Mouse (Mus musculus) Patski (cell line): ENCODE measurements at regions not wholly inside any gene's neighbourhood (a gene's known extent, or its start where the extent isn't known, plus 50 kb on each side); places are given as distances from the start of the nearest gene placed in this dataset.
"Not testable (repeated sequence)": the region's sequence is repeated elsewhere in the genome, so short reads cannot be mapped to it uniquely, and the experiment has no call there.

Experiments
- ATAC-seq: fragments of 100-300 bp; one replicate; pipeline ENCODE4 v1.8.0; 2021
- CTCF ChIA-PET: fragments of 350-600 bp; sonication (Branson Sonifier 250); formaldehyde crosslinking; loops from one replicate; lab custom pipeline; 2022; ENCODE audit warnings: inconsistent platforms; lab: Charles Lee
- POLR2A ChIA-PET: fragments of 350-600 bp; sonication (Branson Sonifier 250); formaldehyde crosslinking; loops from one replicate; lab custom pipeline; 2022; ENCODE audit warnings: antibody characterized with exemption, inconsistent platforms; lab: Charles Lee
- DNase-seq: peaks from one replicate; pipeline ENCODE4 v3.0.0-alpha.2; 2011; ENCODE audit warnings: low read depth, low spot score
- H3K27me3 ChIP-seq: fragments of 371-371 bp; one replicate; pipeline ENCODE4 v1.5.1; 2021
- CTCF ChIP-seq: fragments of 100-300 bp; IDR thresholded peaks from one replicate; pipeline ENCODE4 v1.5.1; 2021
- in situ Hi-C: fragments of 300-500 bp; cut with MboI; formaldehyde crosslinking; loops from 3 replicates; pipeline ENCODE4 v1.11.1; 2018; ENCODE audit warnings: low pct_unique_long_range_greater_than_20kb, mixed read lengths

DNA sequence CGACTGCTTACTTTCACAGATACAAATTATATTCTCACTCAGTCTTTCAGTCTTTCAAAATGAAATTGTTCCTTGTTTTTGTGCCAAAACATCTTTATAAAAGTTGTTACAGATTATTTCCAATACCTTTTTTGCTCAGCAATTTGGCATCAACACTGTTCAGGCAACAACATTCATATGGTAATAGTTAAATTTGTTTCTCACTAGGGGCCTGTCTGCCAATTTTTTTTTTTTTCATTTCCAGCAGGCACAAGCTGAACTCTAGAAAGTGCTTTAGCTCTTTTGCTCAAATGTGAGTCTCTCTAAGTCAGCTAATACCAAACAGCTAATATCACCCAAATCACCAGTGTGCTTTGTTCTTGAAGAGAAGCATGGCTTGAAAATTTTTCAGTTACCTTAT is 199.4 kb downstream of the Antxr2 start:
- ChIA-PET CTCF (no interaction called here), POLR2A (no interaction called here)
- TF ChIP-seq CTCF: no peak
- DNase-seq (no peak), ATAC-seq (no peak)
- in situ Hi-C loops: no loop called here
- no peaks in the 10 kb centered on the region for H3K27me3 ChIP-seq

DNA sequence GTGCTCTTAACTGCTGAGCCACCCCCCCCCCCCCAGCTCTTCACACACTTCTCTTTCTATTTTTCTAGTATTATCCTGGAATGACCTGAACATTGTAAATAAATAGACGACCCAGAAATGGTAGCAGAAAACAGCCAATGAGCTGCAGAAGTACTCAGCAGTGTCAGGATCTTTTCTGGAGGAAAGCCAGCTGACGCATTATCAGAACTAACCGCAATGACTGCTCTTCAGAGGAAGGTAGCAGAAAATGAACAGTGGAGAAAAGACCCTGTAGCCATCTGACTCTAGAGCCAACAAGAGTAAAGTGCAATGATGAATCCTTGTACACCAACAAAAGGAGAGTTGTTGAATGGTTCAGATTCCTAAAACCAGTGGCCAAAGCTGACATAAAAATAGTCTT is 213.4 kb downstream of the Antxr2 start:
- ATAC-seq (no peak), DNase-seq (no peak)
- CTCF ChIA-PET: interaction anchor here (1.6 kb wide), 1 partner anchor 17 kb away, joined by 4 read pairs; no protein-coding TSS in a partner anchor
- POLR2A ChIA-PET: no interaction called here
- H3K27me3 ChIP-seq: no peaks in the 10 kb centered on the region
- in situ Hi-C loops: no loop called here
- no peak for TF ChIP-seq CTCF

DNA sequence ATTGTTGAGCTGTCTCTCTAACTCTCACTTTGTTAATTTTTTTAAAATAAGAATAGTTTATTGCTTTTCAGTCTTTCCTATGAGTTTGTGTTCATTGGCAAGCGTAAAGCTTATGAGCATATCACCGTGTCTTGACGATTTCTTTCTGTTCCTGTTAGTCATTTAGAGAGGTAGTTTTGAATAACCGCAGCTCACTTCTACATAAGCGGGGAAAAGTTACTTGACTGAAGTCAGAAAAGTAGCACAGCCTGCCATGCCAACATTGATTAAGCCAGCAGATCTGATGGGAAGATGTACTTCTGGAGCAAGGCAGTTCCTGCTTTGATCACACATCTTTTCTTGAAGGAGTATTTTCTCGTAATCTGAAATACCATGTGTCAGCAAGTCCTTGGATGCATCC is 215.5 kb downstream of the Antxr2 start:
- DNase-seq (no peak), ATAC-seq (no peak)
- ChIA-PET POLR2A (no interaction called here), CTCF (interaction anchor here (0.8 kb wide), 1 partner anchor 13 kb away, joined by 3 read pairs; no protein-coding TSS in a partner anchor)
- TF ChIP-seq CTCF: no peak
- in situ Hi-C loops: no loop called here
- no peaks in the 10 kb centered on the region for H3K27me3 ChIP-seq

DNA sequence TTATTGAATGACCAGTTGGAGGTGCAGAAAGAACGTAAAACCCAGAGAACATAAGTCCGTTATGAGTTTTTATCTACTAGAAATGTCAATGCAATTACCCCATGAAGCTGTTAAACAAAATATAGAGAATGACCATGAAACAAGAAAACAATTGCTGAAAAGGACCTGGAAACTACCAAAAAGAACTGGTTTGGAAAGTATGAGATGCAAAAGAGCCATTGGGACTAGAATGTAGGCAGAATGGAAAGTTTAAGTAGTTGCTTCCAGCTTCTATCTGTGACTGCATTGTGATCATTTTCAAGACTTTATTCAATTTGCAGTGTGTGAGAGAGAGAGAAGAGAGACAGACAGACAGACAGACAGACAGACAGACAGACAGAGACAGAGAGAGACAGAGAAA is 216.1 kb downstream of the Antxr2 start:
- DNase-seq: no peak
- no peak for ATAC-seq
- POLR2A ChIA-PET: no interaction called here
- CTCF ChIA-PET: interaction anchor here (0.8 kb wide), 1 partner anchor 14 kb away, joined by 3 read pairs; no protein-coding TSS in a partner anchor
- in situ Hi-C loops: no loop called here
- TF ChIP-seq CTCF: no peak
- H3K27me3 ChIP-seq: no peaks in the 10 kb centered on the region

DNA sequence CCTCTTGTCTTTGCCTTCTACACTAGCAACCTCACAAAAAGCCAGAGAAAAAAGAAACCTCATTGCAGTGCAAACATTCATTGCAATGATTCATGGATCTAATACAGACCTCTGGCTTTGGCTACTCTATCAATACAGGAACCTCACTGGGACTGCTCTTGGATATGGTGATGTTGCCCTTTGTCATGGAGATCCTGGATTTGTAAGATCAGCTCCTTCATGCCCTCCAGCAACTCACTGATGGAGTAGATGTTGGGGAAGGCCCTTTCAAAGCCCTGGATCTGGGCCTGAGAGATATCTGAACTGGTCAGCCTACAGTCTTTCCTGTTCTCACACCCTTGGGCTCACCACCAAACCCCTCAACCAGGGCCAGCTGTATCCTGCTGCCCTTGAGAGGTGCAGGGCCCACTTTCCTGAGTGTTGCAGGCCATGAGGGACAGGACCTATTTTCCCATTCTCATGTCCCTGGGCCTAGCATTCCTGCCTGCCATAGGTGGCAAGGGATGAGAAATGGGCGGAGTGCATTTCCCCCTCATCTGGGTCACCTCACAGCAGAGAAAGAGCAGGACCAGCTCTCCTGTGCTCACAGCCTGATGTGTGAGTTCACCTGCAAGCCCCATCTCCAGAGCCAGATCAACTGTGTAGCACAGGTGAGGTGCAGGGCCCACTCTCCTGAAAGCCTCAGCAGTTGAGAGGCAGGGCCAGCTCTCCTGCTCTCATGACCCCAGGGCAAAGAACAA is 218.1 kb downstream of the Antxr2 start:
- DNase-seq (no peak), ATAC-seq (no peak)
- no peak for TF ChIP-seq CTCF
- no peaks in the 10 kb centered on the region for H3K27me3 ChIP-seq
- in situ Hi-C loops: no loop called here
- POLR2A ChIA-PET: no interaction called here
- CTCF ChIA-PET: no interaction called here

DNA sequence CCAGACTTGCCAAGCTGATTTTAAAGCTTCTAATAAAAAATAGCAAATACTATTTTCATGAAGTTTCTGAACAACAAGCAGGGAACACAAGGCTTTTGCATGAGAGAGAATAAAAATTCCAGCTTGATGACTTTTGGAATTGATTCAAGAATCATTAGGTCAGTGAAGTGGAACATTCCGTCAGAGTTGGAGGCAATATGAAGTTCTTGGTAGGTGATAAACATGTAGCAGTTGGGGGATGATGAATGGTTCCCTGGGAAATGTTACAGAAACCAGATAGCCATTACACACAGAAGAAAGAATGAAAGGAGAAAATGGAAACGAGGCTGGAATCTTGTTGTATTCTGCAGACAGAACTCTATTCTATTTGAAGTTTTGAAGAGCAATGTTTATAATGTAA is 221.8 kb downstream of the Antxr2 start:
- POLR2A ChIA-PET: no interaction called here
- CTCF ChIA-PET: interaction anchor here (1.3 kb wide), 1 partner anchor 25 kb away, joined by 3 read pairs; no protein-coding TSS in a partner anchor
- TF ChIP-seq CTCF: no peak

DNA sequence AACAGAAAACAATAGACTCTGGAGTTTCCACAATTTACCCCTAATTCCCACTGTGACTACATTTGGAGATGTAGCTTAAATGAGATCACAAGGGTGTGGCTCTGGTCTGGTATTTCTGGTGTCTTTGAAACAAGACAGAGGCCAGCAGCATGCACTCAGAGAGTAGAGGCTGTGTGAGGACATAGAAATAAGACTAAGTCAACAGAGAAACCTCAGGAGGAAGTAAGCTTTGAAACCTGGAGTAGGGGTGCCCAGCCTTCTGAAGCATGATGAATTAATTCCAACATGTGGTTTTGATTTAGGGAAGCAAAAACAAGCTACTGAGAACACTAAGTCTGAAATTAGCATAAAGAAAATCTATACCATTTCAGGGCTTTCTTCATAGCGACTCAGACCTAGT is 223.7 kb downstream of the Antxr2 start:
- ChIA-PET POLR2A (no interaction called here), CTCF (interaction anchor here (1.1 kb wide), 1 partner anchor 10 kb away, joined by 3 read pairs; no protein-coding TSS in a partner anchor)
- ATAC-seq (no peak), DNase-seq (no peak)
- in situ Hi-C loops: no loop called here
- no peaks in the 10 kb centered on the region for H3K27me3 ChIP-seq
- TF ChIP-seq CTCF: no peak

More for the DNA sequence above, 221.8 kb downstream of the Antxr2 start:
- ATAC-seq (no peak), DNase-seq (no peak)
- no peaks in the 10 kb centered on the region for H3K27me3 ChIP-seq
- in situ Hi-C loops: no loop called here

DNA sequence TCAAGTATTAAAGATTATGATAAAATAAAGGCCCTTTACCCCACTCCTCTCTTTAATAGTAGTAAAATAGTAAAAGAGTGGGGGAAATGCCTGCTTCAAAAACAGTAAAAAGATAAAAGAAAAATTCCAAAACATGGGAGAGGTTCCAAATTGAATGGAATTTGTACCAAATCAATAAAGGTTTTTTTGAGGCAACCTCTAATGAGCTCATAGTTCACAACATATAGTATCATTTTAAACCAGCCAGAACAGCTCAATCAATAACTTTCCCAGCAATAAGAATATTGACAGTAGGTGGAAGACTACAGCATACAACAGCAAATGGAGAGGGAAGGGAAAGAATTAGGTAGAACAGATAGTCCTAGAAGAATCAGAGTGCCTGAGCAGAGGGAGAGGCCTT is 224.1 kb downstream of the Antxr2 start:
- in situ Hi-C loops: no loop called here
- ATAC-seq (no peak), DNase-seq (no peak)
- POLR2A ChIA-PET: no interaction called here
- no peaks in the 10 kb centered on the region for H3K27me3 ChIP-seq
- CTCF ChIA-PET: no interaction called here
- TF ChIP-seq CTCF: no peak

DNA sequence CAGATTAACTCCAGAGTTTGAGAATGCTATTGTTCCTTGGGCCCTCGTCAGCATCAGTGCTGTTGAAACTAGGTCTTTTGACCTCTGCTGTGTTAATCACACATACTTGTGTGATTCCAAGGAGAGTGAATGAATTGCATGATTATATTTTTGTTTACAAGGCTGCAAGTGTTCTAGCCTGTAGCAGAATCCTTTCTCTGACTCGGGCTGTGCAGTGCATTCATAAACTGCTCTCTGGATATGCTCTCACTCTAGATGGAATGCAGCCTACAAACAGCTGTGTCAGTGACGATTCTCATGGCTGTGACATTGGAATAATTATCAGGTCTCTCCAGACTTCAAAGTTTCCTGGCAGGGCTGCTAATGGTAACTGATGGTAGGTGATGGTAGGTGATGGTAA is 230.8 kb downstream of the Antxr2 start:
- no peak for DNase-seq
- H3K27me3 ChIP-seq: peaks cover 7% of the 10 kb centered on the region
- ChIA-PET POLR2A (interaction anchor here (0.7 kb wide), 1 partner anchor 1833 kb away, joined by 3 read pairs; no protein-coding TSS in a partner anchor), CTCF (no interaction called here)
- no peak for TF ChIP-seq CTCF
- ATAC-seq: no peak
- in situ Hi-C loops: no loop called here

DNA sequence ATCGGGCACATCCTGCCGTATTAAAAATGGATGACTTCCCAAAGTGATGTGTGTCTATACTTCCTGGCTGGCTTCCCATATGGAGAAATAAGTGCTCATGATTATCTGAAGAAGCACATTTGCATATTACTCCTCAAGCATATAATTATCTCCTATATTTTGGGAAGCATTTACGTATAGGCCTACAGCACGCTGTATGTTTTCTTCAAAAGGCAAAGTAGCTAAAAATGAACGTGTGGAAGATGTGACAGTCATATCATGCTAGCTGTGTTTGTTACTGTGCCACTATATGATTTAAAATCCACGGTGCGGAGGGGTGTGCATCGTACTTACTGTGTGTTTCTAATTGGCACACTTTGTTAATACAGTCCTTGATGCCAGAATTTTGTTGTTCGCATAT is 242.7 kb downstream of the Antxr2 start:
- no peak for DNase-seq
- peaks cover 2% of the 10 kb centered on the region for H3K27me3 ChIP-seq
- in situ Hi-C loops: no loop called here
- POLR2A ChIA-PET: interaction anchor here (0.6 kb wide), 1 partner anchor 654 kb away, joined by 4 read pairs; no protein-coding TSS in a partner anchor
- CTCF ChIA-PET: no interaction called here
- ATAC-seq: no peak
- no peak for TF ChIP-seq CTCF

DNA sequence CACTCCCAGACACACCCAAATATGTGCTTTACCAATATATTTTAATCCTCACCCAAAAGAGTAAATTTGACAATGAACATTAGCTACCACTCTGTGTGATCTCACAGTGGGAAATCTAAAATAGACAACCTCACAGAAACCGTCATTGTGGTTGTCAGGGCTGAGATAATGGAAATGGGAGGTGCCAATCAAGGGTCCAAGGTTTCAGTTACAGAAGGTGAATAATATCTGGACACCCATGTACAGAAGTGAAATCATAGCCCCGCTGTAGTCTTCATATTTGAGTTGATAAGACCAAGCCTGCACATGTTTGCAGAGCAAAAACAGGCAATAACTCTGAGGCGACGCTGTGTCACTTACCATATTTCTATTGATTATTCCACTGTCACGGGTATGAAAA is 243.8 kb downstream of the Antxr2 start:
- DNase-seq: no peak
- ATAC-seq: no peak
- no peak for TF ChIP-seq CTCF
- CTCF ChIA-PET: no interaction called here
- peaks cover 1% of the 10 kb centered on the region for H3K27me3 ChIP-seq
- in situ Hi-C loops: no loop called here
- POLR2A ChIA-PET: no interaction called here

DNA sequence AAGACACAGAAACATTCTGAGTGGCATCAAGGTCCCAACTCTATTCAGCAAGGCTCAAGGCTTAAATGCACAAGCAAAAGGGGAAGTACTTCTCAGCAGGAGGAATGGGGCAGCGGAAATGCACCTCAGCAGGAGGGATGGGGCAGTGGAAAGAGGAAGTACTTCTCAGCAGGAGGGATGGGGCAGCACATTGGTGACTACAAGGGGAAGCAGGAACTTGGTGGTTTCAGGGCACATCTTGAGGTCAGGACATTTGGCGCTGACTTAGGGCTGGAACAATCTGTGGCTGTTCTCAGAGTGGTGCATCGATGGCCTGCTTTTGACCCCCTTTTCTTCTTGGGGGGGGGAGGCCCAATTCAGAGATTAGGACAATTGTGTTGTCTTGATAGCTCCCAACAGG is 255.7 kb downstream of the Antxr2 start:
- ATAC-seq, CTCF ChIA-PET, H3K27me3 ChIP-seq, POLR2A ChIA-PET, in situ Hi-C loops, DNase-seq: not testable (repeated sequence)

DNA sequence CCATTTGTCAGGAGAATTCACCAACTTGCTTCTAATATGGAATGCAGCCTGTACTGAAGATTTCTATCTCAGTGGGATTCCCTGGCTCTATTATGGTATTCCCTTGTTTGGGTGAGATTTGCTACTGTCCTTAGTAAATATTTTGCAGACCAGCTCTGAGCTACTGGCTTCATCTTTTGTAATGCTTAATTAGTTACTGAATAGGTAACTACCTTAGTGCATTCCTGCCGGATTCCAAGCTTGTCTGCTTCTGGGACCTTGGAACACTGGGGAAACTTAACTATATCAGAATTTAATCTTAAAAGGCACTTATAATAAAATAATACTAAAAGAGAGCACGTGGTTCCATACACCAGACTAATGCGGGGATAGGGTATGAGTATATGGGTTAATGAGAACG is 257.4 kb downstream of the Antxr2 start:
- DNase-seq, ATAC-seq, CTCF ChIA-PET, H3K27me3 ChIP-seq, in situ Hi-C loops, POLR2A ChIA-PET: not testable (repeated sequence)
